Comparison of ENCODE assay signal across 8 mouse cellular contexts in the genomic region with DNA sequence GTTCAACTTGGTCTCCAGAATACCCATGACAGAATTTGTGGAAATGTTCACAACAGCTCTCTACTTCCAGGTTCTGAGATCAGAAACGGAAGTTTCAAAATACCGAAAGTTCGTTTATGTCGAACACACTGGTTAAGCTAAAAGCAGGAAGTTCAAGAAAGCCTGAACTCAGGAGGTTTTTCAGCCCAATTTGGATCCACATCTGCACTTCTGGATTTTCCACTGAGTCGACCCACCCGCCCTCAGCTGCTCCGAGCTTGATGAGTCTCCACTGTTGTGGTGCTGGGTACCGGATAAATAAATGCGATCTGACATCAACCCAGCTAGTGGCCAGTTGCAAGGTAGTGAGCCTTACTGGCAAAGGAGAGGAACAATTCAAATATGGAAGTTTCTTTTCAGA. TPM values are rescaled to one million over a fixed set of nuclear protein-coding genes. Genes with fewer than 3 reads are reported as not detected.
A peak's percentile ranks its signal among the peaks of the same experiment; 100 is the strongest.
DNase-seq lines count a peak whose midpoint lies in the region; ATAC-seq lines count a peak whose summit lies in the region.

No protein-coding gene starts in this region.

- DNase-seq in kidney, adult 8-10 months, result no peak
- peak; percentile 60 for DNase-seq in 416B (ENCODE audit: low read depth)
- no peak for DNase-seq in embryo, embryonic 11 days
- no peak for DNase-seq in cerebellum, postnatal 4 days (ENCODE audit: low spot score in 2 of 2)

- 73% methylated on average over 9 of the region's 9 CpGs for WGBS in kidney, embryonic 14.5 days
- WGBS in liver, embryonic 16.5 days (ENCODE audit: insufficient replicate concordance), result 26% methylated on average over 9 of the region's 9 CpGs

- H3K4me1 ChIP-seq in kidney, embryonic 14.5 days (ENCODE audit: control insufficient read depth, insufficient read depth, low read length), result peaks cover 17% of the 10 kb centered on the region
- H3K4me1 ChIP-seq in liver, embryonic 16.5 days (ENCODE audit: control insufficient read depth, low read depth, low read length), result peaks cover 32% of the 10 kb centered on the region

- no peak overlapping the region for H3K4me3 ChIP-seq in kidney, embryonic 14.5 days (ENCODE audit: low read length)
- H3K4me3 ChIP-seq in liver, embryonic 16.5 days (ENCODE audit: low read depth, low read length), result no peak overlapping the region

- no peak overlapping the region for H3K4me2 ChIP-seq in kidney, embryonic 14.5 days (replicated peaks; ENCODE audit: low read depth, low read length)
- peak overlapping the region; percentile 42 for H3K4me2 ChIP-seq in liver, embryonic 16.5 days (ENCODE audit: low read depth, low read length)

- H3K27ac ChIP-seq in kidney, embryonic 14.5 days (ENCODE audit: low read depth, low read length), result peak overlapping the region; percentile 7; the same call in 1 of the 2 replicates
- peak overlapping the region; percentile 79 for H3K27ac ChIP-seq in liver, embryonic 16.5 days (ENCODE audit: low read length)

- no peaks in the 10 kb centered on the region for H3K9me3 ChIP-seq in kidney, embryonic 14.5 days (ENCODE audit: control insufficient read depth, low read length)
- H3K9me3 ChIP-seq in liver, embryonic 16.5 days (replicated peaks; ENCODE audit: control insufficient read depth, low read length), result no peaks in the 10 kb centered on the region

- no peak for ATAC-seq in kidney, embryonic 14.5 days (ENCODE audit: low FRiP score, low TSS enrichment)
- ATAC-seq in common myeloid progenitor, adult 5-6 weeks (replicated peaks; ENCODE audit: low read depth, poor library complexity, severe bottlenecking), result peak; percentile 41
- ATAC-seq in liver, embryonic 16.5 days (ENCODE audit: low read depth), result no peak
- no peak for ATAC-seq in erythroid progenitor cell, adult 5-6 weeks (replicated peaks; ENCODE audit: low FRiP score, poor library complexity, severe bottlenecking)

- H3K36me3 ChIP-seq in kidney, embryonic 14.5 days (ENCODE audit: control insufficient read depth, insufficient read depth, low read length), result no peaks in the 10 kb centered on the region
- no peaks in the 10 kb centered on the region for H3K36me3 ChIP-seq in liver, embryonic 16.5 days (ENCODE audit: control insufficient read depth, insufficient read depth)

- no peaks in the 10 kb centered on the region for H3K27me3 ChIP-seq in kidney, embryonic 14.5 days (ENCODE audit: control insufficient read depth, insufficient read depth, low read length)
- H3K27me3 ChIP-seq in liver, embryonic 16.5 days (ENCODE audit: control insufficient read depth, insufficient read depth, low read depth, low read length), result no peaks in the 10 kb centered on the region

- no peak overlapping the region for H3K9ac ChIP-seq in kidney, embryonic 14.5 days (ENCODE audit: low read depth, low read length)
- H3K9ac ChIP-seq in liver, embryonic 16.5 days (ENCODE audit: low read depth, low read length), result no peak overlapping the region

RNA-seq across cellular contexts. Expression of a gene that starts 26.0 kb away (rescaled TPM):
- 24.0 and 27.3 TPM in 2 replicates for polyA plus RNA-seq in kidney, embryonic 14.5 days (2014; fragmentation: Nextera tagmentation; extraction: Ambion mirVana)
- 88.2 and 91.2 TPM in 2 replicates for total RNA-seq in common myeloid progenitor, adult 5-6 weeks (2017)
- polyA plus RNA-seq in liver, embryonic 16.5 days (2015; fragmentation: Nextera tagmentation; extraction: Ambion mirVana), result 6.9 and 8.2 TPM in 2 replicates
- total RNA-seq in erythroid progenitor cell, adult 5-6 weeks (2015; ENCODE audit: low replicate concordance), result 26.7 and 27.2 TPM in 2 replicates
- 13.4 and 16.0 TPM in 2 replicates for total RNA-seq in erythroid progenitor cell, adult 5-6 weeks (2017; ENCODE audit: low replicate concordance)
